Mouse (Mus musculus) cerebellum, adult 2 months (tissue): ENCODE data around the gene 1700008O03Rik.

ENCODE experiments used
- CTCF ChIP-seq: fragments of 200-500 bp; IDR thresholded peaks from 2 replicates; pipeline ENCODE4 v1.5.1; 2011; ENCODE audit warnings: low read depth, mild to moderate bottlenecking, control low read depth, low read length, moderate library complexity, borderline replicate concordance; ENCODE audit not compliant: insufficient read depth
- POLR2A ChIP-seq: fragments of 200-500 bp; IDR thresholded peaks from 2 replicates; pipeline ENCODE4 v1.6.1; 2011; ENCODE audit warnings: low read length, control low read depth, borderline replicate concordance; ENCODE audit not compliant: insufficient read depth

DNA sequence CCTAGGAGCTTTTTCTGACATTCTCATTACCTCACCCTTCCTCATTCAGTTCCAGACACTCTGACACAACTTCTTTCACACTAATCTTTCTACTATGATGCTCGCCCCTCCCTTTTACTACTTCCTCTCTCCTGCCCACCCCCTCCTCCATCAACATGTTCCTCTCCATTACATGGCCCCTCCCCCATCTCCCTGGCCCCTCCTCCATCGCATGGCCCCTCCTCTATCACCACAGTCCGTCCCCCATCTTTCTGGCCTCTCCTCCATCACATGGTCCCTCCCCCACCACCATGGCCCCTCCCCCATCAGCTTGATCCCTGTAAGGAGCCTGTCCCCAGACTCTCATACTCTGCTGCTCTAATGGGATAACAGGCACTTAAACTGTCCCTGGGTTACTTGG is 36.6 kb downstream of the 1700008O03Rik start:
- no peak for TF ChIP-seq POLR2A
- no peak for TF ChIP-seq CTCF
